25 mouse cellular contexts compared by ENCODE assay signal in the genomic region with DNA sequence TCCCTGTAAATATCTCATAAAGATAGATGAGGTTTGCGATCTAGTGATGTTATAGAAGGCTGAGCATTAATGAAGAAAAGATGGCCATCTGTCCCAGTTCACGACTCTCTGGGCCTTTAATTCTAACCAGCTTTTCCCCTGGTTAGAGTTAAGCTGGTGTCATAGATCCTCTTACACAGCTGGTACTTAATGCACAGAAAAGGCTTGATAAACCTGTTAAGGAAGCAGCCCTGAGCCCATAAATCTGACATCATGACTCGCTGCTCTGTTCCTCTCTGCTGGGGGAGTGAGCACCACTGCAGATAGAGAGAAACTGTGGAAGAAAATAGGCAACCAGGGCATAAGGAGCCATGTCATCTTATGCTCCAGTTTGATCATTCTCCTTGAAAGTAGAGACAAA.
A peak's percentile ranks its signal among the peaks of the same experiment; 100 is the strongest.
DNase-seq lines count a peak whose midpoint lies in the region; ATAC-seq and TF ChIP-seq lines count a peak whose summit lies in the region.
"Had no signal": no experiment of that assay in that cellular context is flagged by ENCODE, and none has a peak within 500 bp of the region (broad histone marks: within the 10 kb centered on the region; RNA-seq: fewer than 3 reads in every experiment).

No protein-coding gene starts in this region.

- no peak overlapping the region for H3K27ac ChIP-seq in kidney, embryonic 16.5 days (ENCODE audit: low read length)
- no peak overlapping the region for H3K27ac ChIP-seq in forebrain, postnatal 0 days (ENCODE audit: low read depth, low read length)
- H3K27ac ChIP-seq: embryonic facial prominence, embryonic 15.5 days; forebrain, embryonic 12.5 days; heart, embryonic 10.5 days; heart, embryonic 15.5 days; intestine, embryonic 15.5 days; limb, embryonic 12.5 days; lung, embryonic 15.5 days; midbrain, embryonic 13.5 days had no signal

- TF ChIP-seq CTCF in forebrain, postnatal 0 days (IDR thresholded peaks at IDR 0.05; ENCODE audit: low read depth), result no peak

- DNase-seq in kidney, adult 8-10 months, result no peak
- DNase-seq in embryo, embryonic 10.5 days (ENCODE audit: low spot score), result peak; percentile 61
- DNase-seq in forelimb bud, embryonic 11.5 days (ENCODE audit: low read depth, low spot score), result peak; percentile 28
- DNase-seq in retina, postnatal 7 days (ENCODE audit: low read depth, low spot score), result peak; percentile 29
- no peak for DNase-seq in forebrain, postnatal 0 days
- DNase-seq: adrenal gland, adult 8-10 months; B cell, adult 2 months; cerebellum, adult 2 months; cerebellum, postnatal 14 days; gastrocnemius, postnatal 25 days; heart, adult 11 months; kidney, adult 2 months; thymus, postnatal 4 days had no signal

- WGBS in kidney, embryonic 16.5 days, result 17% methylated on average over 3 of the region's 3 CpGs
- 77% methylated on average over 3 of the region's 3 CpGs for WGBS in forebrain, postnatal 0 days

- H3K4me1 ChIP-seq in kidney, embryonic 16.5 days (ENCODE audit: insufficient read depth, low read length), result 0 out of 2 replicates have a peak, but pooled peaks cover 4% of the 10 kb centered on the region
- no peaks in the 10 kb centered on the region for H3K4me1 ChIP-seq in forebrain, postnatal 0 days (ENCODE audit: insufficient read depth)
- H3K4me1 ChIP-seq: forebrain, embryonic 12.5 days; heart, embryonic 10.5 days; heart, embryonic 15.5 days; intestine, embryonic 15.5 days; limb, embryonic 12.5 days; lung, embryonic 15.5 days; midbrain, embryonic 13.5 days had no signal

- no peaks in the 10 kb centered on the region for H3K36me3 ChIP-seq in kidney, embryonic 16.5 days (ENCODE audit: insufficient read depth, low read length)
- no peaks in the 10 kb centered on the region for H3K36me3 ChIP-seq in forebrain, postnatal 0 days (ENCODE audit: insufficient read depth)
- H3K36me3 ChIP-seq: embryonic facial prominence, embryonic 15.5 days; forebrain, embryonic 12.5 days; heart, embryonic 10.5 days; heart, embryonic 15.5 days; intestine, embryonic 15.5 days; limb, embryonic 12.5 days; lung, embryonic 15.5 days; midbrain, embryonic 13.5 days had no signal

- no peak overlapping the region for H3K4me3 ChIP-seq in kidney, embryonic 16.5 days (ENCODE audit: low read length)
- H3K4me3 ChIP-seq in forebrain, postnatal 0 days (ENCODE audit: low read depth, low read length), result no peak overlapping the region
- H3K4me3 ChIP-seq: embryonic facial prominence, embryonic 15.5 days; forebrain, embryonic 12.5 days; heart, embryonic 10.5 days; heart, embryonic 15.5 days; intestine, embryonic 15.5 days; limb, embryonic 12.5 days; lung, embryonic 15.5 days; midbrain, embryonic 13.5 days had no signal

- H3K9ac ChIP-seq in kidney, embryonic 16.5 days (replicated peaks; ENCODE audit: low read length), result no peak overlapping the region
- no peak overlapping the region for H3K9ac ChIP-seq in forebrain, postnatal 0 days
- H3K9ac ChIP-seq: embryonic facial prominence, embryonic 15.5 days; forebrain, embryonic 12.5 days; heart, embryonic 15.5 days; intestine, embryonic 15.5 days; limb, embryonic 12.5 days; lung, embryonic 15.5 days; midbrain, embryonic 13.5 days had no signal

- H3K4me2 ChIP-seq in kidney, embryonic 16.5 days (replicated peaks; ENCODE audit: low read depth, low read length), result no peak overlapping the region
- H3K4me2 ChIP-seq in forebrain, postnatal 0 days (ENCODE audit: low read depth), result no peak overlapping the region
- H3K4me2 ChIP-seq: embryonic facial prominence, embryonic 15.5 days; forebrain, embryonic 12.5 days; heart, embryonic 15.5 days; intestine, embryonic 15.5 days; limb, embryonic 12.5 days; liver, embryonic 11.5 days; lung, embryonic 15.5 days; midbrain, embryonic 13.5 days had no signal

- peak; percentile 59 for ATAC-seq in kidney, embryonic 16.5 days (ENCODE audit: low FRiP score, low TSS enrichment)
- ATAC-seq in forebrain, postnatal 0 days, result no peak
- ATAC-seq: activated CD4-positive, CD25-positive, alpha-beta regulatory T cell, adult 4 months; hindbrain, embryonic 16.5 days; intestine, embryonic 15.5 days; midbrain, embryonic 13.5 days had no signal

- no peaks in the 10 kb centered on the region for H3K27me3 ChIP-seq in kidney, embryonic 16.5 days (ENCODE audit: insufficient read depth, low read length)
- H3K27me3 ChIP-seq in forebrain, postnatal 0 days (ENCODE audit: insufficient read depth, low read length), result no peaks in the 10 kb centered on the region
- H3K27me3 ChIP-seq: embryonic facial prominence, embryonic 15.5 days; forebrain, embryonic 12.5 days; heart, embryonic 15.5 days; intestine, embryonic 15.5 days; limb, embryonic 12.5 days; lung, embryonic 15.5 days; midbrain, embryonic 13.5 days had no signal

- H3K9me3 ChIP-seq in kidney, embryonic 16.5 days (ENCODE audit: low read length), result no peaks in the 10 kb centered on the region
- no peaks in the 10 kb centered on the region for H3K9me3 ChIP-seq in forebrain, postnatal 0 days (ENCODE audit: low read length)
- H3K9me3 ChIP-seq: embryonic facial prominence, embryonic 15.5 days; forebrain, embryonic 12.5 days; heart, embryonic 10.5 days; heart, embryonic 15.5 days; intestine, embryonic 15.5 days; limb, embryonic 12.5 days; lung, embryonic 15.5 days; midbrain, embryonic 13.5 days had no signal

Comparison
In these comparisons a context has a peak if more than half of its experiments do, and no peak if none do; other contexts are left out.
1. DNase-seq: peak in embryo, embryonic 10.5 days (single experiment), forelimb bud, embryonic 11.5 days (single experiment) and retina, postnatal 7 days (single experiment); none in kidney, adult 8-10 months (0 of 2) and forebrain, postnatal 0 days (single experiment).